Mouse (Mus musculus) gastrocnemius, postnatal 14 days (tissue): ENCODE results near the gene Lrrc25. TPM values are rescaled to one million over a fixed set of nuclear protein-coding genes. Genes with fewer than 3 reads are reported as not detected.
"Not testable (repeated sequence)": the region's sequence is repeated elsewhere in the genome, so short reads cannot be mapped to it uniquely, and the experiment has no call there.

Source experiments
- DNase-seq: peaks from one replicate; pipeline ENCODE4 v3.0.0; 2021; ENCODE audit warnings: mixed read lengths
- intact Hi-C: fragments of 180-260 bp; cut with DNase I; formaldehyde crosslinking; loops from one replicate; pipeline ENCODE4 v1.15.1; 2025; ENCODE audit warnings: low total_unique reads
- long read RNA-seq, 2 experiments: library from polyadenylated mRNA; stranded (forward); transcript quantifications; one replicate each; pipeline ENCODE4 v2.0.0; 2021
- total RNA-seq, 2 experiments: library from RNA; stranded (reverse); gene quantifications; 2 replicates each; pipeline ENCODE4 v1.2.3; 2021

Lrrc25 gene
- under 1 TPM; 0.53 to 0.88 TPM for total RNA-seq
- long read RNA-seq, experiment 1, partial matches to known transcripts = 0 of 1 reads
- long read RNA-seq, experiment 1, other reads (novel, unspliced or antisense) = 0 of 1 reads
- long read RNA-seq, experiment 2 = 0 reads

DNA sequence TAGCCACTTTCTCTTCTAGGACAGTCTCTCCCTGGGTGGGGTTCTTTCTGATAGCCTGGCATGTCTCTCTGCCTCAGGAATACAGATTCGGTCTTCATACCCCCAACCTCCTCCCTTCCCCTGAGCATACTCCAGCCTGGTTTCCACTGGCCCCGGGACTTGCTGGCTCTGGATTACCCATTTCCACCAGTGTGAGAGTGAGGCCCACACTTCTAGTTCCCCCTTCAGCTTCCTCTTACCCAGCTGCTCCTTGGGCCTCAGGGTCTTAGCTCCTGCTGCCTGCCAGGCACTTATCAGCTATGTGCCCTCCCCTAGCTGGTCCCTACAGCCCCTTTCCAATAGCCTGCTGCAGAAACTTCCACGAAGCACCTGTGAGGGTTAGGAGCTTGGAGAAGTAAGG is at the start of gene Lrrc25:
Lrrc25 (plus strand) TSS at position 262 of the 400 bp plus-strand sequence.
- intact Hi-C loops = loop anchor here (5.0 kb wide), 1 partner anchor 46 kb away; the partner anchor contains the start of gene Pgpep1
- DNase-seq = no peak

DNA sequence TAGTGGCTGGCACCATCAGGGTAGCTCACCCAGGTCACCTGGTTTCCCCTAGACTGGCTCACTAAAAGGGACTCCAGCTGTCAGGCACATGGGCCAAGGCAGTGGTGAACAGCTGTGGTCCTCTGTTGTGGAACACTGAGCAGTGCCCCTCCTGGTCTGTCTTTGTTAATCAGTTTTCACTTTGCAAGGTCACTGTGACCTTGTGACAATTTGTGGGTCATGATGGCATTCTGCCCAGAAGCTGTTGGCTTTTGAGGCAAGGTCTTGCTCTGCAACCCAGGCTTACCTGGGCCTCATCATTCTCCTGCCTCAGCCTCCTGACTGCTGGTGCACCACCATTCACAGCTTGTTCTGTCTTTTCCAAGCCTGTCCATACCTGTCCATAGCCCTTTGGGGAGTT is 45.6 kb upstream of the Lrrc25 start:
- intact Hi-C loops = no loop called here
- DNase-seq = no peak

DNA sequence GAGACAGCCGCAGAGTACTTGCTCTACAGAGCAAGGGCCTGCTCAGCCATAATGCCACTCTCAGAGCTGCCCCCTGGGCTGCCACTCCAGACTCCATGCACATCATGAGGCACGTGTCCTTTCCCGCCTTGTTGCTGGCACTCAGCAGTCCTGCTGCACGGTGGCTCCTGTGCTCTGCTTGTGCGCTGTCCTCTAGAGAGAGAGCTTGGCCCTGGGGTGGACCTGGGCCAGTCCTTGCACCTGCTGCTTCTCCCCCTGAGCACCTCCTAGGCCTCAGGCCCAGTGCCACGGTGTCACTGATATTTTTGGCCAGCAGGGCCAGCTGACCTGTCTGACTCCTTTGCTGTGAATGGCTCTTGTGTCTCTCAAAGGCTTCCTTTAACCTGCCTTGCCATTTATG is 45.0 kb upstream of the Lrrc25 start:
- peak; percentile 80 for DNase-seq
- intact Hi-C loops = no loop called here

DNA sequence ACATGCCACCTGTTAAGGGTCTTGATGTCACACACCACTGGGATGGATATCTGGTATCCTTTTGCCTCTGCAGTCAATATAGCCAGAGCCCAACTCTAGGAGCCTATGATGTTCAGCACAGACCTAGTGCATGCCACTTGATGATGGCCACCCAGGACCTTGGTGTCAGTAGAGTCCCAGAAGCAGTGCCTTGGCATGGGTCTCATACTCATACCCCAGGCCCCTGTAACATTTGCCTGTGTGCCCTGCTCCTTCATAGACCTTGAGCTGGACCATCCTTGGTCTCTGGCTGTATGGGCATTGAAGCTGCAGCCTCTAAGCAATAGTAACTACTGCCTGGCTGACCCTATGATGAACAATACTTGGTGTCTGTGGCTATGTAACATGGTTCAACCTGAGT is 41.7 kb upstream of the Lrrc25 start:
- no peak for DNase-seq
- intact Hi-C loops = no loop called here

DNA sequence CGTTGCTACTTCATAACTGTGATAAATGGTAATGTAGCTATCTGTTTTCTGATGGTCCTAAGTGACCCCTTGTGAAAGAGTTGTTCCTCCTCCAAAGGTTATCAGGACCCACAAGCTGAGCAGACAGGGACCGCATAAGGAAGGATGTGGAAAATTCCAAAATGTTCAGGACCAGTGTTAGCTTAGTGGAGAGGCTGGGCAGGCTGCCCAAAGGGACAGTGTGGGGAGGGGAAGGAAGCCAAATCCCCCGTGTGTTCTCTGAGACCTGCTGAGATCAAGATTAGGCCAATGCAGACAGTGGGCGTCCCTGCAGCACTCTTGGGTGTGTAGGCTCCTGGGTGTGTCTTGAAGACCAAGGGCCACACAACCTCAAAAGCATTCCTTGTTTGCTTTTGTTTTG is 41.0 kb upstream of the Lrrc25 start:
- intact Hi-C loops = no loop called here
- peak; percentile 57 for DNase-seq

DNA sequence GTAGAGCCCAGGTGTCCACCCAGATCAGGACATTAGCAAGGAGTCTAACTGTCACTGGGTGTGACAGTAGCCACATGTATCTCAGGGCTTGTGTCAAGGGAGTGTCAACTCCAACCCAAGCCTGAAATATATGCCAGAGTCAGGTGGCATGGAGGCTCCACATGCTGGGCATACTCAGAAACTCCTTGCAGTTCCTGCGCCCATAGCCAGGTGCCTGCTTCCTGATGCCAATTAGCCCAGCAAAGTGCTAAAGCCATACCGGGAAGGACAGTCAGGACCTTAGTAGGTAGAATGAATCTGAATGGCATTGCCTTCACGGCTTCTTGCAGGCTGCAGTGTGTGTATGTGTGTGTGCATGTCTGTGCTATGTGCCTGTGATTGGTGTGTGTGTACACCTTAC is 38.7 kb upstream of the Lrrc25 start:
- intact Hi-C loops = no loop called here
- DNase-seq = no peak

DNA sequence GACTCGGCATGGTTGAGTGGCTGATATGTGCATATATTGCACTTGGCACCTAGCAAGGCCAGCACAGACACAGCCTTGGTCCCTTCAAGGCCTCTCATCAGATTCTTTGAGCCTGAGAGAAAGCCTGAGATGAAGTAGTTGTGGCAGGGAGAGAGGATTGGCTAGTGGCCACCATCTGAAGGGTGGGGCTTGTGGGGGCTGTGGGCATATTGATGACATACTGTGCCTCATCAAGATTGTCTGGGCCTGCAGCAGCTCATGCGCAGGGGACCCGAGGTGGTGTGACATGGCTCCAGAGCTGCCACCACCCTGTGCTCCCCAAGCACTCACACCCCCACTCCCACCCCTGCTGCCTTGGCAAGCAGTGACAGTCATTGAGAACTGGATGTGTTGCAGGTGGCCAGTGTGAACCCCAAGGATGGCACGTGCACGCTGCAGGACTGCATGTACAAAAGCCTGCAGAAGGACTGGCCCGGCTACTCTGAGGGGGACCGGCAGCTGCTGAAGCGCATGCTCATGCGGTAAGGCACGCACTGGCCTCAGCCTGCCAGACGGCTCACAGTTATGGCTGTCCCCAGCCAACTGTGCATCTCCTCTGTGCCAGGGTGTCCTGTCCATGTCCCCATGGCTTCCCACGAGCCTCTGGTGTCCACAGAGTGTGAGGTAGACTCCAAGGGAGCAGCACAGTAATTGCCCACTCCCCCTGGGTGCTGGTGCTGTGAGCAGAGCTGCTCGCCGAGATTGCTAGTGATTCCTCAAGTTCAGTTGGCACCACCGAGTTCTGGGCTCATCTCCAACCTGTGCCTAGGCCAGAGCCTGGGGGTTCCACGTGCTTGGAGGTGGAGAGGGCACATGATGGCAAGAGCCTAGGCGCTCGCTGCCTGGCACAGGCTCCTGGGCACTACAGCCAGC is 32.2 kb upstream of the Lrrc25 start:
- peak; percentile 50 for DNase-seq

DNA sequence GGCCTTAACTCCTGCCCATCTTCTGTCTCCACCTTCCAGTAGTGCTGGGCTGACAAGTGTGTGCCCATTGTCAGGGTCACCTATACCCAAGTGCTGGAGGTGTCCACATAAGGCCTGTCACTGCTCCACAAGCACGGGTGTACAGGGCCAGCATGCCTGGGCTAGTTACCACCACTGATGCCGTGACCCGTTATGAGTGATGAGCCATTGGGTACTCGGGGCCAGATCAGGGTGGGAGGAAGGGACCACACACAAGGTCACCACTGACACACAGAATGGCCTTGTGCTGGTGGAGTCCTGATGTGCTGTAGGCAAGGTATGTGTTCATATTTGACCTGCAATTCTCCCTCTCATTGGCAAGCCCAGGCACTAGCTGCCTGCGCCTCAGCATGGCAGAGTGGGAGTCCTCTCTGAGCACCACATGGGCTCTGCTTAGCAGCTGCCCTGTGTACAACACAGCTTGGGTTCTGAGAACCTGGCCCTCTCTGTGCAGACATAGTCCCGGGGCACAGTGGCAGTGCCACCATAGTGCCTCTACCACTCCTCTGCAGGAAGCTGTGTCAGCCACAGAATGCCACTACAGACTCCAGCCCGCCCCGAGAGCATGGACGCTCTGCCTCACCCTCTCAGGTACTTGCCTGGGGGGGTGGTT is 31.2 kb upstream of the Lrrc25 start:
- DNase-seq = no peak
- intact Hi-C loops = no loop called here

More for the DNA sequence above, 32.2 kb upstream of the Lrrc25 start:
- intact Hi-C loops = no loop called here

DNA sequence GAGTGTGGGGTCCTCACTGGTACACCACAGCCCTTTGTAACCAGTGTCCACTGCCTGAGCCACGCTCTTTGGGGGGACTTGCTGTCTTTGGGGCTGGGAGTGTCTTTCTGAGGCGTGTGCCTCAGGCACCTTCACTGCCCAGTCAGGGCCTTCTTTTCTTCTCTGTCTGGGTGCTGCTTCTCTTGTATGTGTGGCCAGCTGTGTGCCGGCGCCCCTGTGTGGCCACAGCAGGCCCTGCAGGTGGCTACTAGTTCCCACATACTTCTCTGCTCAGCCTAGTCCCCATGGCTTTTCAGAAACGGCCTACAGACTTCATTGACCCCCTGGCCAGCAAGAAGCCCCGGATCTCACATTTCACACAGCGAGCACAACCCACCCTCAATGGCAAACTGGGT is 30.7 kb upstream of the Lrrc25 start:
- intact Hi-C loops = no loop called here
- DNase-seq = peak; percentile 70

DNA sequence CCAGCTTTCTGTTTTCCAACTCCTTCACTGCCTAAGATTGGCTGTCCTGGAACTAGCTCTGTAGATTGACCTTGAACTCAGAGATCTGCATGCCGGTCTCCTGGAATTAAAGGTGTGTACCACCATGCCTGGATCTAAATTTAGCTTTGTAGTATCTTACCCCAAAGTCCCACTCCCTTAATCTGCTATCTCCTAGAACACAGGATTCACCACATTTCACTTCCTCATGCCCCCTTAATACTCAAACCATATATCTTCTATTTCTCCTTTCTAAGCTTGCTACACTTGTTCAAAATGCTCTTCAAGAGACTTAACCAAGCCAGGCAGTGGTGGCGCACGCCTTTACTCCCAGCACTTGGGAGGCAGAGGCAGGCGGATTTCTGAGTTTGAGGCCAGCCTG is 28.0 kb upstream of the Lrrc25 start:
- intact Hi-C loops, DNase-seq: not testable (repeated sequence)

DNA sequence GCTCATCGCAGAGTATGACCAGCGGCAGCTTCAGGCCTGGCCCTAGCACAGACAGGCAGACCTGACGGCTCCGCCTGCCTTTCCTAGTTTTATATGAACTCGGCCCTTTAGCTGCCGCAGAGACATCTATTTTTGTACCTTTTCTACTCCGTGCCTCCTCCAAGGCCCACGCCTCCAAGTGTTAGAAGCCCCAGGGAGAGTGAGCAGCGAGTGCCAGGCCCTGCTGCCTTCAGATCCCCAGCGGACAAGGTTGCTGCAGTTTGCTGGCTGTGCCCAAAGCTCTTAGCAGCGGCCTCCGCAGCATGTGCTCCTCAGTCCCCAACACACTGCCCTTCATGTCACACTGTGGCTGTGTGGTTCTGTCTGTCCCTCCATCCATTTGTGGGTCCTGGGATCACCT is 24.4 kb upstream of the Lrrc25 start:
- intact Hi-C loops = no loop called here
- no peak for DNase-seq

DNA sequence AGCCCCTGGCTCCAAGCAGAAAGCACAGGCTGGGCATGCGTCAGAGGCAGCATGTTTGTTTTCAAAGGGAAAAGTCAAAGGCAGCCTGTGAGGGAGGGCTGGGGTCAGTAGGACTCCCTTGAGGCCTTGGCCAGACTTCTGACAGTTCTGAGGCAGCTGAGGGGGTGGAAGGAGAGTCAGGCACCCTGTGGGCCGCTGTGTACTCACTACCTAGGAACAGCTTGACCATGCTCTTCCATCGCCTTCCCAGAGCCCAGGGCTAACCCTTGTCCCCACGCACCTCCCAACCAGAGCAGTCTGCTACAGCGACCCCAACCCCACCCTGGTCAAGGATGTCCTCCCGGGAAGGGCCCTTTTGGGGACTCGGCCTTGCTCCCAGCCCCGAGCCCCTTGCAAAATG is 22.8 kb upstream of the Lrrc25 start:
- intact Hi-C loops = no loop called here
- DNase-seq = no peak

DNA sequence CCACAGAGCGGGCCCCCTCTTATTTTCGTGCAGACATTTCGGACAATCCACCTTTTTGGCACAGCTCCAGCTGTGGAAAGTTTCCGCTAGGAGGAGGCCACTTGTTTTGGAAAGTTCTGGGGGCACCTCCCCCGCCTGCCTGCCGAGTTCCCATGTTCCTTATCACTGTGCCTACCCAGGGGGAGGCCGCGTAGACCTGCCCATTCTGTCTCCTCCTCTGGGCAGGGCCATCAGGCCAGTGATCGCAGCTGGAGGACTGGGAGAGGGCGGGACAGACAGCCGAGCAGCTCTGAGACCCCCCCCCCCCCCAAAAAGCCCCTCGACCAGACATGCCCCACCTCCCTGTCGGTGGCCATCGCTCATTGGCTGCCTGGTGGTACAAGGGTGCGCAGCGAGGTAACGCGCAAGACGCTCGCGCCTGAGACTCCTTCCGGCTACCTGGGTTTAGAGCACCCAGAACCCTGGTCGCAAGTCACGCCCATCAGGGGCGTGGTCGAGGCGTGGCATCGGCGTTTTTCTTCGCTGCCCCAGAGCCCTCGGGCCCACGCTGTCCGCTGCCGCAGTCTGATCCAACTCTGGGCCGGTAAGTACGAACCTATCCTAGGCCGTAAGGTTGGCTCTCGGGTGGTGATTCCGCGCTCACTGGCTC is 21.9 kb upstream of the Lrrc25 start, which contains the start of gene Isyna1:
Isyna1 (plus strand) TSS at position 413 of the 649 bp plus-strand sequence.
- intact Hi-C loops = no loop called here
- DNase-seq = peak; percentile 79

DNA sequence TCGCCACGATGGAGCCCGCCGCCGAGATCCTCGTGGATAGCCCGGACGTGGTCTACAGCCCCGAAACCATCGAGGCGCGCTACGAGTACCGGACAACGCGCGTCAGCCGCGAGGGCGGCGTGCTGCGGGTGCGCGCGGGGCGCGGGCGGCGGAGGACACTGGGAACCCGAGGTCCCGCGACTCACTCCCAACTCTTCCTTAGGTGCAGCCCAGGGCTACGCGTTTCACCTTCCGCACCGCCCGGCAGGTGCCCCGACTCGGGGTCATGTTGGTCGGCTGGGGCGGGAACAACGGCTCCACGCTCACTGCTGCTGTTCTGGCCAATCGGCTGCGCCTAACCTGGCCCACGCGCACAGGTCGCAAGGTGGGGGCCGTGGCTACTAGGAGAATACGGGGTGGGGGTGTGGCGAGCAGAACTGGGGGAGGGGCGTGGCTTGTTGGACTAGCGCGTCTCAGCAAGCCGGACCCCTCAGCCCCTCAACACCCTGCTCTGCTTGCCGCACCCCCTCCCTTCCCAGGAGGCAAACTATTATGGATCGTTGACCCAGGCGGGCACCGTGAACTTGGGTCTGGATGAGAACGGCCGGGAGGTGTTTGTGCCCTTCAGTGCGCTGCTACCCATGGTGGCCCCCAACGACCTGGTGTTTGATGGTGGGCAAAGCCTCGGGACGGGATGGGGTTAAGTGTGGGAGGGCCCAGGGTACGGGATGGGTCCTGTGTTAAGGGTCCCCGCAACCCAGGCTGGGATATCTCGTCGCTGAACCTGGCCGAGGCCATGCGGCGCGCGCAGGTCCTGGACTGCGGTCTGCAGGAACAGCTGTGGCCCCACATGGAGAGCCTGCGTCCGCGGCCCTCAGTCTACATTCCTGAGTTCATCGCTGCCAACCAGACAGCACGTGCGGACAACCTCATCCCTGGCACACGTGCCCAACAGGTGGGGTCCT is 21.1 kb upstream of the Lrrc25 start:
- peak; percentile 32 for DNase-seq
- intact Hi-C loops = no loop called here

DNA sequence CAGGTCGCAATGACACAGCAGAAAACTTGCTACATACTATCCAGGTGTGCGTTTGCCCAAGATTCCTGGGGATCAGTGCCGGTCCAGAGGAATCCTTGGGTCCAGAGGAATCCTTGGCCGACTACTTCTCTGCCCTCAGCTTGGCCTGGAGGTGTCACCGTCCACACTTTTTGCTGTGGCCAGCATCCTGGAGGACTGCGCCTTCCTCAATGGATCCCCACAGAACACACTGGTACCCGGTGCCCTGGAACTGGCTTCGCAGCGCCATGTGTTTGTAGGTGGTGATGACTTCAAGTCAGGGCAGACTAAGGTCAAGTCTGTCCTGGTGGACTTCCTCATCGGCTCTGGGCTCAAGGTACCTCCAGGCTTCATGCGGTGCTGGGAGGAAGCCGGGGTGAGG is 20.1 kb upstream of the Lrrc25 start:
- intact Hi-C loops = no loop called here
- DNase-seq = no peak

DNA sequence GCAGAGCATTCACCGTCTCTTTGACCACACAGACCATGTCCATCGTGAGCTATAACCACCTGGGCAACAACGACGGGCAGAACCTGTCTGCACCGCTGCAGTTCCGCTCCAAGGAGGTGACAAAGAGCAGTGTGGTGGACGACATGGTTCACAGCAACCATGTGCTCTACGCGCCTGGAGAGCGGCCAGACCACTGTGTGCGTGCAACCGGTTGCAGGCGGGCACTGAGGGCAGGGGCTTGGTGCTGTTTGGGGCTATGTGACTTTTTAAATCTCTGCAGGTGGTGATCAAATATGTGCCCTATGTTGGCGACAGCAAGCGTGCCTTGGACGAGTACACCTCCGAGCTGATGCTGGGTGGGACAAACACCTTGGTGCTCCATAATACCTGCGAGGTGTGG is 19.7 kb upstream of the Lrrc25 start:
- intact Hi-C loops = no loop called here
- DNase-seq = no peak

DNA sequence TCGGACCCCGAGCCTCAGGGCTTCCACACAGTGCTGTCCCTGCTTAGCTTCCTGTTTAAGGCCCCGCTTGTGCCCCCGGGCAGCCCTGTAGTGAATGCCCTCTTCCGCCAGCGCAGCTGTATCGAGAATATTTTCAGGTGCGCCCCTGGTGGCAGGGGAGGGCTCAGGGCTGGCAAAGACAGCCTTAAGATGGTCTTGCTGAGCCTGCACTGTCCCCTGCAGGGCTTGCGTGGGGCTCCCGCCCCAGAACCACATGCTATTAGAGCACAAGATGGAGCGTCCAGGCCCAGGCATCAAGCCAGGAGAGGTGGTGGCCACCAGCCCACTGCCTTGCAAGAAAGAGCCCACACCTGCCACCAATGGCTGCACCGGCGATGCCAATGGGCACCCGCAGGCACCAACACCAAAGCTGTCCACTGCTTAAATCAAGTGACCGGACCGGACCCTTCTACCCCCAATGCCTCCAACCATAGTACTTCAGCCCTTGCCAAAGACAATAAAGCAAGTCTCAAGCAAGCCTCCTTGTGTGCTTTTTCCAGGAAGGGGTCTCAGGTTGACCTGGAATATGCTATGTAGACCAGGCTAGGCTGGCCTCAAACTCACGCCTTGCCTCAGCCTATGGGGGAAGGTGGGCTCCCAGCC is 19.1 kb upstream of the Lrrc25 start:
- intact Hi-C loops = no loop called here
- DNase-seq = no peak

DNA sequence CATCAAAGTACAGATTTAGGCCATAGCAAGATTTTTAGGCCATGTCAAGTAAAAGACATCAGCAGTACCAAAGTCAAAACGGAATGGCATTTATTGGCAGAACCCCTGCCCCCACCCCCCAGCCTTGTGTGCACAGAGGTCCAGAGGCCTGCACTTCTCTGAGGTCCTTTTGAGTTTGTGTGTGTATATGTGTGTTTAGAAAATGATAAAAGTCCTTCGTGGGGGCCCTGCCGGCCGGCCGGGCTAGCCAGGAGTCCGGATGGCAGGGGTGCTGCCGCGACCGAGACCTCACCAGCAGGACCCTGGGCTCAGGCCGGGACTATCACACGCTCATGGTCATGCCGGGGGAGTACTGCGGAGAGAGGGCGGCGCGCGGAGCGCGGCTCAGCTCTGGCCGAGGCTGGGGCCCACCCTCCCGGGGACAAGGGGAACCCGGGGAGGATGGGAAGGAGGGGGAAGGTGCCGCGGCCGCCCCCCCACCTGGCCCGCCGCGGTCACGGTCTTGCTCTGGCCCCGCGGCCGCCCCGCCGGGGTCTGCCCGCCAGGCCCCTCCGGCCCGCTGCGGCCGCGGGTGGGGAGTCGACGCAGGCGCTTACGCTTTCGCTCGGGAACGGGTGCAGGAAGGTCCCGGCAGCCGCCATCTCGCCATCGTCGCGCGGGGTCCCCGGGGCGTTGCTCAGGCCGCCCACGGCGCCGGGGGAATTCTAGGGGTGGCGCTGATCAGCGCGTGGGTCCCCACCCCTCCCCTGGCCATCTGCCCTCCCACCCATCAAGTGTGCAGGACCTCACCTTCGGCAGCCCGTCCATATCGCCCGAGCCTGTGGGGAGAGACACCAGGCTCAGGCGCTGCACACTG is 18.3 kb upstream of the Lrrc25 start:
- no peak for DNase-seq
- intact Hi-C loops = no loop called here
